Mouse (Mus musculus): ENCODE measurements at regions not wholly inside any gene's neighbourhood (a gene's known extent, or its start where the extent isn't known, plus 50 kb on each side); places are given as distances from the start of the nearest gene placed in this dataset.
A peak's percentile ranks its signal among the peaks of the same experiment; 100 is the strongest.
"Not testable (repeated sequence)": the region's sequence is repeated elsewhere in the genome, so short reads cannot be mapped to it uniquely, and the experiment has no call there.

GRCm38 (mm10) chrX:50599780-50600179 is 171.5 kb upstream of the Olfr1324 start:
- peak; percentile 40 for ATAC-seq
- Histone ChIP-seq H3K4me3 (replicated peaks) (peak overlapping the region; percentile 15), H3K9ac (replicated peaks) (no peak overlapping the region), H3K27me3 (no peaks in the 10 kb centered on the region), H3K4me2 (replicated peaks) (peak overlapping the region; percentile 32; the same call in 1 of the 2 replicates), H3K9me3 (no peaks in the 10 kb centered on the region), H3K27ac (0 out of 2 replicates have a peak overlapping the region, but pooled peaks have one; percentile 44), H3K4me1 (replicated peaks) (no peaks in the 10 kb centered on the region), H3K36me3 (peaks cover 27% of the 10 kb centered on the region)
- WGBS = 67% methylated on average over 4 of the region's 4 CpGs

- peaks cover 27% of the 10 kb centered on the region for H3K36me3 ChIP-seq
- not testable (repeated sequence) for H3K9me3 ChIP-seq; ATAC-seq; H3K4me1 ChIP-seq (replicated peaks); H3K27ac ChIP-seq; H3K9ac ChIP-seq (replicated peaks); H3K4me3 ChIP-seq (replicated peaks); H3K27me3 ChIP-seq; H3K4me2 ChIP-seq (replicated peaks)
- WGBS = 80% methylated on average over 3 of the region's 3 CpGs
Observed at GRCm38 (mm10) chrX:50597626-50598025, 169.3 kb upstream of the Olfr1324 start.

GRCm38 (mm10) chrX:50597105-50597504 is 168.8 kb upstream of the Olfr1324 start:
- no peaks in the 10 kb centered on the region for H3K9me3 ChIP-seq
- H3K36me3 ChIP-seq = peaks cover 27% of the 10 kb centered on the region
- 62% methylated on average over 6 of the region's 6 CpGs for WGBS
- no peak overlapping the region for H3K27ac ChIP-seq
- no peak overlapping the region for H3K9ac ChIP-seq (replicated peaks)
- H3K4me1 ChIP-seq (replicated peaks) = no peaks in the 10 kb centered on the region
- no peak overlapping the region; the same call in 1 of the 2 replicates for H3K4me2 ChIP-seq (replicated peaks)
- H3K4me3 ChIP-seq (replicated peaks) = no peak overlapping the region
- ATAC-seq = no peak
- H3K27me3 ChIP-seq = no peaks in the 10 kb centered on the region

DNA sequence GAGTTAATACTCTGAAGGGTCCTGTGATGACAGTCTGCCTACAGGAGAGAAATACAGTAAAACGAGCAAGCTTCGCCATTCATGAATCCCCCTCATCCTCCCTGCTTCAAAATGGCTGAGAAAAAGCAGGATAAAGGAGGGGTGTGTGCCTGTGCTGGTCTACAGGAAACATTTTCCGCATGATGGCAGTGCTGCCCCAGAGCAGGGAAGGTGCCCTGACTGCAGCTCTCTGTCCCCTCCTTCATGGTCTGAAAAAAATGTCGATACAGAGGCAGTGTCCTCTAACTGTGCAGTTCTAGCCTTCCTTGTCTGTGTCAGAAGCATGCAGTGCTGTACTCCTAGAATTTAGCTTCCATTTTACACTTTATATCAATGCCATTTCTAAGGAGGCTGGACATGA is 166.7 kb upstream of the Olfr1324 start:
- not testable (repeated sequence) for H3K9ac ChIP-seq (replicated peaks); H3K4me1 ChIP-seq (replicated peaks); H3K4me2 ChIP-seq (replicated peaks); ATAC-seq; H3K4me3 ChIP-seq (replicated peaks); H3K9me3 ChIP-seq; H3K27ac ChIP-seq; H3K27me3 ChIP-seq
- peaks cover 42% of the 10 kb centered on the region for H3K36me3 ChIP-seq
- 88% methylated on average over 4 of the region's 4 CpGs for WGBS

- H3K4me3 ChIP-seq (replicated peaks) = no peak overlapping the region
- peaks cover 26% of the 10 kb centered on the region for H3K36me3 ChIP-seq
- no peak for ATAC-seq
- no peak overlapping the region for H3K4me2 ChIP-seq (replicated peaks)
- no peak overlapping the region for H3K9ac ChIP-seq (replicated peaks)
- no peaks in the 10 kb centered on the region for H3K9me3 ChIP-seq
- no peak overlapping the region for H3K27ac ChIP-seq
- WGBS = 80% methylated on average over 4 of the region's 4 CpGs
- no peaks in the 10 kb centered on the region for H3K4me1 ChIP-seq (replicated peaks)
- H3K27me3 ChIP-seq = no peaks in the 10 kb centered on the region
Observed at GRCm38 (mm10) chrX:50591477-50591876, 163.2 kb upstream of the Olfr1324 start.

DNA sequence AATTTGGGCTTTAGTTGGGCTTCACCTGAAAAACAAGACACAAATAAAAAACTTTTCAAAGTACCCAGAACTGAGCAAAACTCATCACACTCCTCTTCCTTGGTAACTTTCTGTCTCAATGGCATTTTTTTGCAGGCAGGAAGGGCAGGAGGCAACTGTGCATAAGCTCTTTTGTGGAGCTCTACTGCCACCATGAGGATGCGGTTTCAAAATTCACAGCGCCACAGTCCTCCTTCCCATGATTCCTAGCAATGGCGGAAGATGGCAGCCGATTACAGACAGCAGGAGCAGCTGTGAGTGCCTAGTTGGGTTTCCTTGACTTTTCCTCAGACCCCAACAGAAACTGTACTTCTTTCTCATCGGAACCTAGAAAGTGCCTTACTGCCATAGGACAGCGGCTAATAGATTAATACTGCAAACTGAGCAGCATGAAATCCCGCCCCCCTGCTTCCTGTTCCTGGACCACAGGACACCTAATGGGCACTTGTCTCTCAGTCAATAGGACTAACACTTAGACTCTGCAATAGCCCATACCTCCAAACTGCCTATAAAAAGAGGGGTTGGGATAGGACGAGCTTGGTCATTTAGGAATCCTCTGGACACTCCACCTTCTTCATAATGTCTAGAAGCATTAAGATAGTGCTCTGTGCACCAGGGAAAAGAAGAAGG is 162.5 kb upstream of the Olfr1324 start:
- Histone ChIP-seq H3K36me3 (peaks cover 26% of the 10 kb centered on the region), H3K4me1 (replicated peaks) (no peaks in the 10 kb centered on the region), H3K9me3 (no peaks in the 10 kb centered on the region), H3K4me2 (replicated peaks) (no peak overlapping the region; the same call in 1 of the 2 replicates), H3K9ac (replicated peaks) (no peak overlapping the region), H3K27me3 (no peaks in the 10 kb centered on the region), H3K27ac (no peak overlapping the region), H3K4me3 (replicated peaks) (peak overlapping the region; percentile 11; the same call in 1 of the 2 replicates)
- ATAC-seq = peak; percentile 40; the same call in 1 of the 2 replicates
- WGBS = 56% methylated on average over 8 of the region's 8 CpGs

DNA sequence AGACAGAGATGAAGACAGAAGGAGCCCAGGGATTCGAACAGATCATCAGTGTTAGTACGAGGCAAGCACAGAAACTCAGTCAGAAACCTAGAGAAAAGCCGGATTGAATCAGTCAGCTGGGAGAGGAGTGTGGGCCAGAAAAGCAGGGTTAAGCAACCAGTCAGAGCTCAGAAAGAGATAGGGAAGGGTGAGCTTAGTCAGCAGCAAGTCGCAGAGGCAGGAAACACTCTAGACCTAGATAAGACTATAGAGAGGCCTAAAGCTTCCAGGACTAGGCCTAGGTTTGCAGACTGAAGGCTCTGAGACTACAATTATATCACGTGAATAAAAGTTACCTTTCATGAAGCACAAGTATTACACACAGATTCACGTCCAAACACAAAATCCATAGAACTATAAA is 160.6 kb upstream of the Olfr1324 start:
- H3K4me2 ChIP-seq (replicated peaks) = no peak overlapping the region
- H3K36me3 ChIP-seq = peaks cover 21% of the 10 kb centered on the region; the same call in 1 of the 2 replicates
- 85% methylated on average over 6 of the region's 6 CpGs for WGBS
- no peaks in the 10 kb centered on the region for H3K27me3 ChIP-seq
- no peak for ATAC-seq
- H3K9ac ChIP-seq (replicated peaks) = no peak overlapping the region
- no peak overlapping the region for H3K27ac ChIP-seq
- H3K4me1 ChIP-seq (replicated peaks) = no peaks in the 10 kb centered on the region
- H3K4me3 ChIP-seq (replicated peaks) = no peak overlapping the region
- H3K9me3 ChIP-seq = no peaks in the 10 kb centered on the region

DNA sequence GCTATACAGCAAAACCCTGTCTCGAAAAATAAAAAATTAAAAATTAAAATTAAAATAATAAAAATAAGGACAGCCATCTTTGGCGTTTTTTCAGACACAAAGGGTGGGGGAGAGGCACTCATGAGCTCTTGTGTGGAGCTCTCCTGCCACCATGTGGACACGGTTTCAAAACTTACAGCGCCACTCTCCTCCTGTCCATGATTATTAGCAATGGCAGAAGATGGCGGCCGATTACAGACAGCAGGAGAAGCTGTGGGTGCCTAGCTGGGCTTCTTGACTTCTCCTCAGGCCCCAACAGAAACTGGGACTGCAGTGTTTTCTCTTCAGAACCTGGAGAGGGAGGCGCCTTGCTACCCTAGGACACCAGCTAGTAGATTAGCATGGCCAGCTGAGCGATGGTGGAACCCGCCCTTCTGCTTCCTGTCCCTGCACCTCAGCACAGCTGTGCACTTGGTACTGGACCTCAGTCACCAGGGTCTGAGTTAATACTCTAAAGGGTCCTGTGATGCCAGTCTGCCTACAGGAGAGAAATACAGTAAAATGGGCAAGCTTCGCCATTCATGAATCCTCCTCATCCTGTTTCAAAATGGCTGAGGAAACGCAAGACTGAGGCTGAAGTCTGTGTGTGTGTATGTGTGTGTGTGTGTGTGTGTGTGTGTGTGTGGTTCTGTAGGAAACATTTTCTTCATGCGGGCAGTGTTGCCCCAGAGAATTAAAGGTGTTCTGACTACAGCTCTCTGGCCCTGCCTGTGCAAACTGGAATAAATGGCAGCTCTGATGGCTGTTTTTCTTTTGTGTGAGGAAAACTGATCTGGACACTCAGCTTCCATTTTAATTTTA is 155.7 kb upstream of the Olfr1324 start:
- H3K27me3 ChIP-seq = no peaks in the 10 kb centered on the region
- no peak overlapping the region for H3K9ac ChIP-seq (replicated peaks)
- H3K9me3 ChIP-seq = no peaks in the 10 kb centered on the region
- no peak for ATAC-seq
- H3K4me2 ChIP-seq (replicated peaks) = no peak overlapping the region
- 73% methylated on average over 12 of the region's 12 CpGs for WGBS
- H3K4me1 ChIP-seq (replicated peaks) = no peaks in the 10 kb centered on the region
- H3K4me3 ChIP-seq (replicated peaks) = no peak overlapping the region
- H3K36me3 ChIP-seq = peaks cover 12% of the 10 kb centered on the region
- H3K27ac ChIP-seq = no peak overlapping the region; the same call in 1 of the 2 replicates

GRCm38 (mm10) chrX:50580200-50580599 is 151.9 kb upstream of the Olfr1324 start:
- Histone ChIP-seq H3K4me3 (replicated peaks) (no peak overlapping the region), H3K27ac (no peak overlapping the region), H3K27me3 (no peaks in the 10 kb centered on the region), H3K9me3 (no peaks in the 10 kb centered on the region), H3K4me1 (replicated peaks) (no peaks in the 10 kb centered on the region), H3K9ac (replicated peaks) (no peak overlapping the region), H3K36me3 (peaks cover 15% of the 10 kb centered on the region), H3K4me2 (replicated peaks) (peak overlapping the region; percentile 27; the same call in 1 of the 2 replicates)
- 55% methylated on average over 7 of the region's 7 CpGs for WGBS
- ATAC-seq = no peak

DNA sequence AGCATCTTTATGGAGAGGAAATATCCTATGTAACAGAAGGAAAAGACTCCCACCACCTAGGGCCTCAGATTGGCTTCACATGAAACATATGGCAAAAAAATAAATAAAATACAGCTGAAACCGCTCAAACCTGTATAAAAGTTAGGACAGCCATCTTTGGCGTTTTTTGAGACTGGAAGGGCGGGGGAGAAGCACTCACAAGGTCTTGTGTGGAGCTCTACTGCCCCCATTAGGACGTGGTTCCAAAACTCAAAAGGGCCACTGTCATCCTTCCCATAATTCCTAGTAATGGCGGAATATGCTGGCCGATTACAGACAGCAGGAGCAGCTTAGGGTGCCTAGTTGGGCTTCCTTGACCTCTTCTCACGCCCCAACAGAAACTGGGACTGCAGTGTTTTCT is 148.5 kb upstream of the Olfr1324 start:
- 43% methylated on average over 7 of the region's 7 CpGs for WGBS
- Histone ChIP-seq H3K27ac (no peak overlapping the region), H3K9me3 (no peaks in the 10 kb centered on the region), H3K4me1 (replicated peaks) (no peaks in the 10 kb centered on the region), H3K4me2 (replicated peaks) (peak overlapping the region; percentile 27; the same call in 1 of the 2 replicates), H3K9ac (replicated peaks) (no peak overlapping the region), H3K27me3 (no peaks in the 10 kb centered on the region), H3K4me3 (replicated peaks) (no peak overlapping the region), H3K36me3 (peaks cover 14% of the 10 kb centered on the region)
- ATAC-seq = no peak

DNA sequence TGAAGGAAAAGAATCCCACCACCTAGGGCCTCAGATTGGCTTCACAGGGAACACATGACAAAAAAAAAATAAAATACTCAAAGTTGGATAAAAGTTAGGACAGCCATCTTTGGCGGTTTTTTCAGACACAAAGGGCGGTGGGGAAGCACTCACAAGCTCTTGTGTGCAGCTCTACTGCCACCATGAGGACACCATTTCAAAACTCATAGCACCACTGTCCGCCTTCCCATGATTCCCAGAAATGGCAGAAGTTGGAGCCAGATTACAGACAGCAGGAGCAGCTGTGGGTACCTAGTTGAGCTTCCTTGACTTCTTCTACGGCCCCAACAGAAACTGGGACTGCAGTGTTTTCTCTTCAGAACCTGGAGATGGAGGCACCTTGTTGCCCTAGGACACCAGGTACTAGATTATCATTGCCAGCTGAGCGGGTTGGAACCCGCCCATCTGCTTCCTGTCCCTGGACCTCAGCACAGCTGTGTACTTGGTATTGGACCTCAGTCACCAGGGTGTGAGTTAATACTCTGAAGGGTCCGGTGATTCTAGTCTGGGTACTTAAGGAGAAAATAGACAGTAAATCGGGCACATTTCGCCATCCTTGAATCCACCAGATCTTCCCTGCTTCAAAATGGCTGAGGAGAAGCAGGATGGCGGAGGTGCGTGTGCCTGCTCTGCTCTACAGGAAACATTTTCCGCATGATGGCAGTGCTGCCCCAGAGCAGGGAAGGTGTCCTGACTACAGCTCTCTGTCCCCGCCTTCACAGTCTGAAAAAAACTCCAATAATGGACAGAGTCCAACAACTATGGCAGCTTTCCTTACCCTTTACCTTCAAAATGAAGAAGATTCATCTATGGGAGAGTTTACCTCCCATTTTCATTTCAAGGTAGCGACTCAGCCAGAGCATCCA is 144.1 kb upstream of the Olfr1324 start:
- 68% methylated on average over 14 of the region's 14 CpGs for WGBS
- 0 out of 2 replicates have a peak, but pooled peaks have one; percentile 50 for ATAC-seq
- not testable (repeated sequence) for H3K9me3 ChIP-seq; H3K4me1 ChIP-seq (replicated peaks); H3K27ac ChIP-seq; H3K9ac ChIP-seq (replicated peaks); H3K27me3 ChIP-seq; H3K4me2 ChIP-seq (replicated peaks)
- Histone ChIP-seq H3K4me3 (replicated peaks) (peak overlapping the region; percentile 18), H3K36me3 (peaks cover 11% of the 10 kb centered on the region; the same call in 1 of the 2 replicates)
